Mouse (Mus musculus) forebrain, embryonic 11.5 days (tissue): Measurements from ENCODE around the gene Prrx2. TPM values are rescaled to one million over a fixed set of nuclear protein-coding genes. Genes with fewer than 3 reads are reported as not detected.

Source experiments
- ATAC-seq: fragments of 200-750 bp; cut with Nextera tagmentation; replicated peaks from 2 replicates; pipeline ENCODE4 v1.8.0; 2017; ENCODE audit warnings: moderate TSS enrichment; ENCODE audit not compliant: low FRiP score
- DNase-seq: peaks from one replicate; pipeline ENCODE4 v3.0.0-alpha.2; 2017; ENCODE audit warnings: low spot score
- H3K27ac ChIP-seq: fragments of 300-500 bp; sonication (generic); 2 replicates; pipeline ENCODE4 v1.5.1; 2014; ENCODE audit warnings: low read depth, low read length
- H3K27me3 ChIP-seq: fragments of 300-500 bp; sonication (generic); 2 replicates; pipeline ENCODE4 v1.6.1; 2014; ENCODE audit warnings: mild to moderate bottlenecking, low read length, mixed read lengths; ENCODE audit not compliant: control insufficient read depth, insufficient read depth
- H3K36me3 ChIP-seq: fragments of 300-500 bp; sonication (generic); 2 replicates; pipeline ENCODE4 v1.6.1; 2014; ENCODE audit warnings: mild to moderate bottlenecking, low read length, moderate library complexity, mixed read lengths; ENCODE audit not compliant: control insufficient read depth, insufficient read depth
- H3K4me1 ChIP-seq: fragments of 300-500 bp; sonication (generic); replicated peaks from 2 replicates; pipeline ENCODE4 v1.6.1; 2014; ENCODE audit warnings: low read length, mixed read lengths; ENCODE audit not compliant: control insufficient read depth, insufficient read depth
- H3K4me2 ChIP-seq: fragments of 300-500 bp; sonication (generic); 2 replicates; pipeline ENCODE4 v1.6.1; 2014; ENCODE audit warnings: low read depth, mild to moderate bottlenecking, low read length, moderate library complexity, mixed read lengths; ENCODE audit not compliant: severe bottlenecking
- H3K4me3 ChIP-seq: fragments of 300-500 bp; sonication (generic); 2 replicates; pipeline ENCODE4 v1.5.1; 2014; ENCODE audit warnings: low read depth, low read length
- H3K9ac ChIP-seq: fragments of 300-500 bp; sonication (generic); 2 replicates; pipeline ENCODE4 v1.6.1; 2014; ENCODE audit warnings: low read length
- H3K9me3 ChIP-seq: fragments of 300-500 bp; sonication (generic); 2 replicates; pipeline ENCODE4 v1.6.1; 2016; ENCODE audit warnings: low read length, mixed read lengths; ENCODE audit not compliant: control insufficient read depth
- WGBS: fragments of 180-500 bp; shearing (Covaris S2); extraction: QIAGEN DNeasy Blood & Tissue Kit; methylation state at CpG from one replicate; pipeline ENCODE4 v1.1.7; 2014; 5-methylcytosine and 5-hydroxymethylcytosine counted together
- polyA plus RNA-seq: library from polyadenylated mRNA; unstranded; fragments of >200 nt; fragmentation: Nextera tagmentation; extraction: Ambion mirVana; gene quantifications from 2 replicates; pipeline ENCODE4 v1.2.1, GENCODE M21; 2014

Prrx2 gene
- polyA plus RNA-seq, 1 experiment from 2014 or later: 33.6 TPM

DNA sequence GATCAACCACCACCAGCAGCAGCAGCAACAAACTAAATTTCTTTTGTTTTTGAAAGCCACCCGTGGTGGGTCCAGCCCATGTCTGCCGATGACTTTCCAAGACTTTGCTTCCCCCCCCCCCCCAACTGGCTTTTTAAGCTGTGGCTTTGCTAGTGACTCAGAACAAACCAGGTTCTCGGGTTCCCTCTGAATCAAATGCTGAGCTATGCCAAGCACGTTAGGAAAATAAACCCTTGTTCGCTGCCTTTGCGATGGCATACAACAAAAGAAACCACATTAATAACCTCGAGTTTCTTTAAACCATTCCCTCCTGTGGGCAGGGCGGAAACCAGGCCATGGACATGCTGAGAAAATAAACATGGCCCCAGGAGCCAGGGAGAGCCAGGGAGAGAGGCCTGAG, 13.4 kb downstream of the Prrx2 start:
- Histone ChIP-seq H3K27ac (no peak overlapping the region), H3K27me3 (peaks cover 19% of the 10 kb centered on the region), H3K9ac (no peak overlapping the region), H3K36me3 (no peaks in the 10 kb centered on the region), H3K4me3 (no peak overlapping the region), H3K4me2 (no peak overlapping the region), H3K4me1 (peaks cover 4% of the 10 kb centered on the region; the same call in 1 of the 2 replicates), H3K9me3 (no peaks in the 10 kb centered on the region)
- ATAC-seq (no peak), DNase-seq (no peak)
- 59% methylated on average over 8 of the region's 8 CpGs for WGBS

- DNase-seq (no peak), ATAC-seq (no peak)
- H3K27me3 ChIP-seq: peaks cover 4% of the 10 kb centered on the region
- H3K9me3 ChIP-seq: no peaks in the 10 kb centered on the region
- no peak overlapping the region for H3K9ac ChIP-seq
- no peak overlapping the region for H3K4me2 ChIP-seq
- H3K4me3 ChIP-seq: no peak overlapping the region
- H3K4me1 ChIP-seq: 0 out of 2 replicates have a peak, but pooled peaks cover 5% of the 10 kb centered on the region
- H3K27ac ChIP-seq: no peak overlapping the region
- no peaks in the 10 kb centered on the region for H3K36me3 ChIP-seq
- 72% methylated on average over 6 of the region's 6 CpGs for WGBS
Measured at GRCm38 (mm10) chr2:30850581-30850980, 15.8 kb downstream of the Prrx2 start.

GRCm38 (mm10) chr2:30852771-30853313, 18.1 kb downstream of the Prrx2 start:
- no peak for ATAC-seq
- Histone ChIP-seq H3K27me3 (no peaks in the 10 kb centered on the region), H3K36me3 (no peaks in the 10 kb centered on the region), H3K4me2 (no peak overlapping the region), H3K27ac (no peak overlapping the region), H3K4me3 (no peak overlapping the region), H3K9ac (no peak overlapping the region), H3K4me1 (0 out of 2 replicates have a peak, but pooled peaks cover 5% of the 10 kb centered on the region), H3K9me3 (no peaks in the 10 kb centered on the region)
- DNase-seq: no peak
- 39% methylated on average over 20 of the region's 20 CpGs for WGBS

DNA sequence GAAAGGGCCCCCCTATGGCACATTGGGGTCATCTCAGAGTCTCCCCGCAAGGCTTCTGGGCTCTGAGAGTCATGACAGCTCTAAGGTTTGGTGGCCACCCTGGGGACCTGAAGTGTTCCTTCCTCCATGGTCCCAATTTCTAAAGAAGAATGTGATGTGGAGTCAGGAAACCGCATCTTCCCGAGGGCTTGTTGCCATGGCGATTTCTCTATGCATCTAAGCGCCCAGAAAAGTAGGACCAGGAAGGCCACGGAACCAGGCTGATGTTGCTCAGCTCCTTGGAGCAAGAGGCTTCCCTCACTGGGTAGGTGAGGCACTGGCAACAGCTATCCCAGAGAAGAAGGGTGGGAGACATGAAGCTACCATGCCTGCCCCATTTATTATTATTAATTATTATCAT, 22.3 kb downstream of the Prrx2 start:
- H3K27me3 ChIP-seq: no peaks in the 10 kb centered on the region
- H3K4me3 ChIP-seq: no peak overlapping the region
- H3K36me3 ChIP-seq: no peaks in the 10 kb centered on the region
- WGBS: 86% methylated on average over 6 of the region's 6 CpGs
- no peak overlapping the region for H3K4me2 ChIP-seq
- H3K27ac ChIP-seq: no peak overlapping the region
- H3K9ac ChIP-seq: no peak overlapping the region
- ATAC-seq: no peak
- 0 out of 2 replicates have a peak, but pooled peaks cover 5% of the 10 kb centered on the region for H3K4me1 ChIP-seq
- no peaks in the 10 kb centered on the region for H3K9me3 ChIP-seq
- no peak for DNase-seq

DNA sequence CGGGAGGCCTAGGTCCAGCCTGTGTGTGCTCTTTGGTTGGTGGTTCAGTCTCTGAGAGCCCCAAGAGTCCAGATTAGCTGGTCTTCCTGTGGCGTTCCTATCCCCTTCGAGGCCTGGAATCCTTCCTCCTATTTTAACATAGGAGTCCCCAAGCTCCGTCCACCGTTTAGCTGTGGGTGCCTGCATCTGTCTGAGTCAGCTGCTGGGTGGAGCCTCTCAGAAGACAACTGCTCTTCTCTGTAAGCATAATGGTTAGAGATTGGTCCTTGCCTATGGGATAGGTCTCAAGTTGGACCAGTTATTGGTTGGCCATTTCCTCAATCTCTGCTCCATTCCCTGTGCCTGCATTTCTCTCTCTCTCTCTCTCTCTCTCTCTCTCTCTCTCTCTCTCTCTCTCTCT, 25.0 kb downstream of the Prrx2 start:
- WGBS: 88% methylated on average over 5 of the region's 5 CpGs

DNA sequence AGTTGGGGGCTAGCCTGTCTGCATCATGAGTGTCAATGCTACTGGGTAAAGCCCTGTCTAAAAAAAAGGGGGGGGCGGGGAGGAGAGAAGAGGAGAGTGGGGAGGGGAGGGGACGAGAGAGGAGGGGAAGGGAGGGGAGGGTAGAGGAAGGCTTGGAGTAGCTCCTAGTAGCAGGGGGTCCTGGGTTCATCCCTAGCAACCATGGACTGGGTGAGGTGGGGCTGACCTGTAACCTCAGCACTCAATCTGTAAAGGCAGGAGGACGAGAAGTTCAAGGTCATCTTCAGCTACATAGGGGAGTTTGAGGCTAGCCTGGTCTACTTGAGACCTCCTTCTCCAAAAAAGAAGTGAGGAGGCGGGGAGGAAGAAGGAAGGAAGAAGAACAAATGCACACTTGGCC, 27.3 kb downstream of the Prrx2 start:
- H3K4me2 ChIP-seq: no peak overlapping the region
- DNase-seq (no peak), ATAC-seq (no peak)
- no peaks in the 10 kb centered on the region for H3K36me3 ChIP-seq
- H3K9ac ChIP-seq: no peak overlapping the region
- WGBS: 63% methylated on average over 4 of the region's 4 CpGs
- no peak overlapping the region for H3K27ac ChIP-seq
- H3K27me3 ChIP-seq: peaks cover 8% of the 10 kb centered on the region
- no peaks in the 10 kb centered on the region for H3K9me3 ChIP-seq
- H3K4me1 ChIP-seq: peaks cover 6% of the 10 kb centered on the region; the same call in 1 of the 2 replicates
- H3K4me3 ChIP-seq: no peak overlapping the region

More for the DNA sequence above, 25.0 kb downstream of the Prrx2 start:
- peaks cover 3% of the 10 kb centered on the region; the same call in 1 of the 2 replicates for H3K4me1 ChIP-seq
- H3K27ac ChIP-seq: no peak overlapping the region
- DNase-seq (no peak), ATAC-seq (no peak)
- H3K9ac ChIP-seq: no peak overlapping the region
- H3K27me3 ChIP-seq: peaks cover 6% of the 10 kb centered on the region
- H3K36me3 ChIP-seq: no peaks in the 10 kb centered on the region
- no peaks in the 10 kb centered on the region for H3K9me3 ChIP-seq
- no peak overlapping the region for H3K4me3 ChIP-seq
- H3K4me2 ChIP-seq: no peak overlapping the region

- no peaks in the 10 kb centered on the region for H3K36me3 ChIP-seq
- no peak for ATAC-seq
- H3K27ac ChIP-seq: no peak overlapping the region
- peaks cover 6% of the 10 kb centered on the region; the same call in 1 of the 2 replicates for H3K4me1 ChIP-seq
- H3K9me3 ChIP-seq: no peaks in the 10 kb centered on the region
- H3K4me3 ChIP-seq: no peak overlapping the region
- H3K9ac ChIP-seq: no peak overlapping the region
- peaks cover 8% of the 10 kb centered on the region for H3K27me3 ChIP-seq
- H3K4me2 ChIP-seq: no peak overlapping the region
- WGBS: 88% methylated on average over 9 of the region's 9 CpGs
- no peak for DNase-seq
Measured at GRCm38 (mm10) chr2:30863574-30863973, 28.8 kb downstream of the Prrx2 start.

DNA sequence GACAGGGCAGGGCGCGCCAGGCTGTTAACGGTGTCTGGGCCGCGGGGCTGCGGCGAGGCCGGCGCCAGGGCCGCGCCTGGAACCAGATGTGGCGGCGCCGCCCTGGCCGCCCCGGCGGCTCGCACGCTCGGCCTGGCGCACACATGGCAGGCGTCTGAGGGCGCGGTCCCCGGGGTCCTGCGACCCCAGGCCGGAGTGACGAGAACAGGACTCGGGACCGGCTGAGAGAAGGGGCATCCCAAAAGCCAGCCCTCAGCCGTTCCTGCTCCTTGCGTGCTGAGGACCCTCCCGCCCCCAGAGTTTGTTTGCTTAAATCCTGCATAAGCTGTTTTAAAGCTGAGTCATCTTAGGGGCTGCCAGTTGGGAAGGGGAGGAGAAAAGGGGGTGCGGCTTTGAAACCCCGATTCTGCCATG, 30.2 kb downstream of the Prrx2 start:
- Histone ChIP-seq H3K27me3 (peaks cover 8% of the 10 kb centered on the region), H3K4me2 (peak overlapping the region; percentile 43; the same call in 1 of the 2 replicates), H3K27ac (no peak overlapping the region), H3K4me1 (peaks cover 6% of the 10 kb centered on the region; the same call in 1 of the 2 replicates), H3K4me3 (peak overlapping the region; percentile 17; the same call in 1 of the 2 replicates), H3K36me3 (no peaks in the 10 kb centered on the region), H3K9me3 (no peaks in the 10 kb centered on the region), H3K9ac (peak overlapping the region; percentile 32; the same call in 1 of the 2 replicates)
- DNase-seq (no peak), ATAC-seq (no peak)
- WGBS: 3% methylated on average over 35 of the region's 35 CpGs

- H3K4me2 ChIP-seq: peak overlapping the region; percentile 43; the same call in 1 of the 2 replicates
- H3K27ac ChIP-seq: no peak overlapping the region
- no peaks in the 10 kb centered on the region for H3K9me3 ChIP-seq
- WGBS: 57% methylated on average over 3 of the region's 3 CpGs
- H3K36me3 ChIP-seq: no peaks in the 10 kb centered on the region
- no peak overlapping the region for H3K9ac ChIP-seq
- H3K4me1 ChIP-seq: peaks cover 6% of the 10 kb centered on the region; the same call in 1 of the 2 replicates
- H3K27me3 ChIP-seq: peaks cover 8% of the 10 kb centered on the region
- H3K4me3 ChIP-seq: no peak overlapping the region
- ATAC-seq (no peak), DNase-seq (no peak)
Measured at GRCm38 (mm10) chr2:30865426-30865825, 30.7 kb downstream of the Prrx2 start.
